Mouse (Mus musculus) brain, adult 10 weeks (tissue): ENCODE measurements around the gene Bicd1. TPM values are rescaled to one million over a fixed set of nuclear protein-coding genes. Genes with fewer than 3 reads are reported as not detected.

Source experiments
- polyA plus RNA-seq: library from polyadenylated mRNA; stranded (reverse); fragments of 350-450 nt; fragmentation: Illumina TruSeq; extraction: RNeasy Lipid Tissue Mini Kit (QIAGEN cat#74804); gene quantifications from one replicate; pipeline ENCODE4 v1.2.3, GENCODE M21; 2015; ENCODE audit warnings: low read depth, low replicate concordance

Bicd1 gene
- polyA plus RNA-seq: 17.3 TPM

GRCm38 (mm10) chr6:149408833-149409332 is at the start of gene Bicd1:
Gene Bicd1, plus strand, starts transcription at chr6:149408886.

Other genes with a start within 250 kb of the Bicd1 start
- 30.8 TPM for gene Amn1, start 220.2 kb upstream of the Bicd1 start, polyA plus RNA-seq
- gene Resf1, start 99.5 kb upstream of the Bicd1 start, polyA plus RNA-seq: 5.4 TPM